Mouse (Mus musculus): ENCODE data around the gene Gm884. TPM values are rescaled to one million over a fixed set of nuclear protein-coding genes. Genes with fewer than 3 reads are reported as not detected.
"Not testable (repeated sequence)": the region's sequence is repeated elsewhere in the genome, so short reads cannot be mapped to it uniquely, and the experiment has no call there.

Gene Gm884
- polyA plus RNA-seq, 1 experiment from 2014 or later, result not detected

DNA sequence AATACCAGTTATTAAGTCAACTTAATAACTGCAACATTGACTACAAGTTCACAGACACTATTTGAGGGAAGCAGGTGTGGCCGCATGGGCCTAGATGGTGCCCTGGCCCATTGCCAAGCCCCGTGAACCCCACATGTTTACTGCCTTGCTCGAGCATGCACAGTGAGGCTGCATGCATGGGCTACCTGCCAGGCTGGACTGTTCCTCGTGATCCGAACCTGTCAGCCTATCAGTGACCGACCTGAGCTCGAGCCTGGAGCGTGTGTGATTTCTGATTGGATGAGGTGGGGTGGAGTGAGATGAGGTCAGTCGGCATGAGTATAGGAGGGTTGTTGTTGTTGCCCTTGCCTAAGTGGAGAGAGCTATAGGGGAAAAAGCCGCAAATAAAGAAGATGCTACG, 42.6 kb downstream of the Gm884 start:
- no peak overlapping the region for H3K4me2 ChIP-seq (replicated peaks; ENCODE audit: low read depth, low read length)
- H3K9ac ChIP-seq (ENCODE audit: low read depth, low read length), result no peak overlapping the region
- no peak overlapping the region for H3K27ac ChIP-seq (ENCODE audit: low read depth, low read length)
- no peak for ATAC-seq (ENCODE audit: low FRiP score, low TSS enrichment)
- H3K4me1 ChIP-seq (ENCODE audit: control insufficient read depth, insufficient read depth, low read length), result no peaks in the 10 kb centered on the region
- no peaks in the 10 kb centered on the region for H3K27me3 ChIP-seq (ENCODE audit: control insufficient read depth, insufficient read depth, low read length)
- no peaks in the 10 kb centered on the region for H3K36me3 ChIP-seq (ENCODE audit: control insufficient read depth, insufficient read depth, low read length)
- H3K9me3 ChIP-seq (ENCODE audit: control insufficient read depth, low read length), result peaks cover 8% of the 10 kb centered on the region
- WGBS, result 92% methylated on average over 11 of the region's 11 CpGs
- H3K4me3 ChIP-seq (ENCODE audit: low read length), result no peak overlapping the region

DNA sequence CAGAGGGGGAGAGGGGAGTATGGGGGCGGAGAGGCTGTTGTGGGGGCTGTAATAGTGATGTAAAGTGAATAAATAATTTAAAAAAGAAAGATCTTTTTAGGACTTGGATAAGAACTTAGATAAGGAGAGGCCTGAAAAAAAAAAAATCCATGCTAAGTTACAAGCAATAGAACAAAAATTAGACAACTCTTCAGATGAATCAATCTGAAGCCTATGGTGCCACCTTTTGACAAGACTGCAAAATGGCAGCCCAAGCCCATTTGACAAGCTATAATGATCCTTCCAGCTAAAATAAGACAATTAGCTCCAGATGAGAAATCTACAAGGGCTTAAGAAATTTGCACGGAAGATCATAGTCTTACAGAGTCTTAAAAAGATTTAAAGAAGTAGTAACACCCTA, 64.9 kb downstream of the Gm884 start:
- Histone ChIP-seq H3K4me2 (replicated peaks; ENCODE audit: low read depth, low read length) (no peak overlapping the region), H3K36me3 (ENCODE audit: control insufficient read depth, insufficient read depth, low read length) (no peaks in the 10 kb centered on the region), H3K9me3 (ENCODE audit: control insufficient read depth, low read length) (no peaks in the 10 kb centered on the region), H3K9ac (ENCODE audit: low read depth, low read length) (no peak overlapping the region), H3K4me3 (ENCODE audit: low read length) (no peak overlapping the region), H3K4me1 (ENCODE audit: control insufficient read depth, insufficient read depth, low read length) (no peaks in the 10 kb centered on the region), H3K27me3 (ENCODE audit: control insufficient read depth, insufficient read depth, low read length) (no peaks in the 10 kb centered on the region), H3K27ac (ENCODE audit: low read depth, low read length) (no peak overlapping the region)
- WGBS, result 73% methylated on average over 2 of the region's 2 CpGs
- ATAC-seq (ENCODE audit: low FRiP score, low TSS enrichment), result no peak

DNA sequence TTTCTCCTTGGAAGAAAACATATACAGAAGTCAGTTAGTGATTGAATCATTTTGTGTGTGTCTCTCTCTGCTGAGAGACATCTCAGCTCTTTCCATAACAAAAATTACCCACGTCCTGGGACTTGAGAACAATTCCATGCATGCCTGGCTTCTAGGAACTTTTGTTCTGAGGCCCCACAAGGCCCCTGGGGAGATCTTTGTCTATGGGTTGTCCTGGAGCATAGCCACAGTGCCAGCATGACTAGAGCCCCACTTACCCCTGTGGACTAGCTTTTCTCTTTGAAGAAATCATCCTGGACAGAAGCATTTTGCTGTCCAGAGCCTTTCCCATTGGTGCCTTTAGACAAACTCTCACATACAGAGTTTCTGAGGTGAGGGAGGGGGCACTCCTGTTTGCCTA, 86.0 kb downstream of the Gm884 start:
- 17% methylated on average over 1 of the region's 1 CpGs for WGBS

DNA sequence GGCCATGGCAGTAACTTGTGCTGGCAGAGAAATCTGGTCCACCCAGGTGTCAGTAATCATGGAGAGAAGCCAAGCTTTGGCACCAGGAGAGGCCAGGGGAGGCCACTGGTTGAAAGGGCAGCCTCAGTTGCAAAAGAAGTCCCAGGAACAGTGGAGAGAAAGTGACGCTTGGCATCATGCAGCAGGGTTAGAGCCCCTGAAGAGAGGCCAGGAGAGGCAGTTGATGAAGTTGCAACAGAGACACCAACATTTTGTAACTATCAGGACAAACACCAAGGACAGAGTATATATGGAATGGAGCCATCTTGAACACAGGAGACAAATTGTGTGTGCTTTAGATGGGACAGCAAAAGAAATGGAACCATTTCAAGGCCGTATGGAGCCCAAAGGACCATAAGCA, 108.8 kb downstream of the Gm884 start:
- H3K4me2 ChIP-seq (replicated peaks; ENCODE audit: low read depth, low read length), result no peak overlapping the region
- ATAC-seq (ENCODE audit: low FRiP score, low TSS enrichment), result no peak
- no peaks in the 10 kb centered on the region for H3K36me3 ChIP-seq (ENCODE audit: control insufficient read depth, insufficient read depth, low read length)
- 0 out of 2 replicates have a peak, but pooled peaks cover 2% of the 10 kb centered on the region for H3K9me3 ChIP-seq (ENCODE audit: control insufficient read depth, low read length)
- H3K27me3 ChIP-seq (ENCODE audit: control insufficient read depth, insufficient read depth, low read length), result no peaks in the 10 kb centered on the region
- H3K9ac ChIP-seq (ENCODE audit: low read depth, low read length), result no peak overlapping the region
- no peak overlapping the region for H3K27ac ChIP-seq (ENCODE audit: low read depth, low read length)
- 81% methylated on average over 2 of the region's 2 CpGs for WGBS
- H3K4me3 ChIP-seq (ENCODE audit: low read length), result no peak overlapping the region
- no peaks in the 10 kb centered on the region for H3K4me1 ChIP-seq (ENCODE audit: control insufficient read depth, insufficient read depth, low read length)

More for the DNA sequence above, 86.0 kb downstream of the Gm884 start:
- H3K27me3 ChIP-seq (ENCODE audit: control insufficient read depth, insufficient read depth, low read length); H3K4me2 ChIP-seq (replicated peaks; ENCODE audit: low read depth, low read length); H3K9me3 ChIP-seq (ENCODE audit: control insufficient read depth, low read length); H3K9ac ChIP-seq (ENCODE audit: low read depth, low read length); H3K4me3 ChIP-seq (ENCODE audit: low read length); ATAC-seq (ENCODE audit: low FRiP score, low TSS enrichment); H3K4me1 ChIP-seq (ENCODE audit: control insufficient read depth, insufficient read depth, low read length); H3K27ac ChIP-seq (ENCODE audit: low read depth, low read length); H3K36me3 ChIP-seq (ENCODE audit: control insufficient read depth, insufficient read depth, low read length): not testable (repeated sequence)

DNA sequence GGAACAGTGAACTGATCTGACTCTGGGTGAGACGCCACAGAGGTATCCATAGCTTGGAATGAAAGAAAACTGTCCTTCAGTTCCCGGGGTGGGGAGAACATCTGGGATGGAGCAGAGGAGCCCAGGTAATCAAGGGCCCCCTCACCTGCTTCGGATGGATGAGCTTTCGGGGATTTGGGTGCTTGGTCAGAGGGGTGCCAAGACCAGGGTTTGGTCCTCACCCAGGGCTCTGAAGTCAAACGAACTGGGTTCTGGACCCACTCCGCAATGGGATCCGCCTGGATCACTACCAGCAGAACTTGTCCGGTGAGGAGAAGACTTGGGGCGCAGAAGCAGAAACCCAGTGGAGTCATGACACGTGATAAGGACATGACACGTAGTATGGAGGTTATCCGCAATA, 116.4 kb downstream of the Gm884 start, which contains the start of gene Lrrc37a:
Lrrc37a (minus strand) TSS at position 101 of the 400 bp plus-strand sequence.
- Histone ChIP-seq H3K27ac (ENCODE audit: low read depth, low read length) (no peak within 1 kb of the TSS), H3K4me1 (ENCODE audit: control insufficient read depth, insufficient read depth, low read length) (no peaks in the 10 kb centered on the region), H3K27me3 (ENCODE audit: control insufficient read depth, insufficient read depth, low read length) (no peaks in the 10 kb centered on the region), H3K4me3 (ENCODE audit: low read length) (no peak within 1 kb of the TSS), H3K4me2 (replicated peaks; ENCODE audit: low read depth, low read length) (no peak within 1 kb of the TSS), H3K9me3 (ENCODE audit: control insufficient read depth, low read length) (no peaks in the 10 kb centered on the region), H3K36me3 (ENCODE audit: control insufficient read depth, insufficient read depth, low read length) (no peaks in the 10 kb centered on the region), H3K9ac (ENCODE audit: low read depth, low read length) (no peak within 1 kb of the TSS)
- 93% methylated on average over 12 of the region's 12 CpGs for WGBS
- no peak for ATAC-seq (ENCODE audit: low FRiP score, low TSS enrichment)

Other genes with a start within 250 kb of the Gm884 start
- 5.0 and 8.9 TPM in 2 replicates for gene Plekhm1, start 208.5 kb downstream of the Gm884 start, polyA plus RNA-seq (2014; fragmentation: Nextera tagmentation; extraction: Ambion mirVana)
- not detected in 2 replicates for gene Lrrc37a, start 116.5 kb downstream of the Gm884 start, polyA plus RNA-seq (2014; fragmentation: Nextera tagmentation; extraction: Ambion mirVana)
- not detected in 2 replicates for gene Lyzl6, start 17.8 kb upstream of the Gm884 start, polyA plus RNA-seq (2014; fragmentation: Nextera tagmentation; extraction: Ambion mirVana)
- gene Rprml, start 28.4 kb upstream of the Gm884 start, polyA plus RNA-seq (2014; fragmentation: Nextera tagmentation; extraction: Ambion mirVana), result not detected in 2 replicates
- 46.7 and 82.7 TPM in 2 replicates for gene Gosr2, start 76.8 kb upstream of the Gm884 start, polyA plus RNA-seq (2014; fragmentation: Nextera tagmentation; extraction: Ambion mirVana)
- 4.9 and 8.4 TPM in 2 replicates for gene Wnt9b, start 128.7 kb upstream of the Gm884 start, polyA plus RNA-seq (2014; fragmentation: Nextera tagmentation; extraction: Ambion mirVana)
- gene Wnt3, start 153.0 kb upstream of the Gm884 start, polyA plus RNA-seq (2014; fragmentation: Nextera tagmentation; extraction: Ambion mirVana), result 0.09 TPM in 1 of 2 replicates, not detected in the other

Measured in kidney, embryonic 14.5 days (tissue).